Mouse (Mus musculus) kidney, postnatal 25 days (tissue): ENCODE results near the gene Fam25c.
"Not testable (repeated sequence)": the region's sequence is repeated elsewhere in the genome, so short reads cannot be mapped to it uniquely, and the experiment has no call there.

Source experiments
- DNase-seq, 2 experiments: peaks; one replicate each; pipeline ENCODE4 v3.0.0; 2021; ENCODE audit warnings: mixed read lengths in 2 of 2

The Fam25c gene

DNA sequence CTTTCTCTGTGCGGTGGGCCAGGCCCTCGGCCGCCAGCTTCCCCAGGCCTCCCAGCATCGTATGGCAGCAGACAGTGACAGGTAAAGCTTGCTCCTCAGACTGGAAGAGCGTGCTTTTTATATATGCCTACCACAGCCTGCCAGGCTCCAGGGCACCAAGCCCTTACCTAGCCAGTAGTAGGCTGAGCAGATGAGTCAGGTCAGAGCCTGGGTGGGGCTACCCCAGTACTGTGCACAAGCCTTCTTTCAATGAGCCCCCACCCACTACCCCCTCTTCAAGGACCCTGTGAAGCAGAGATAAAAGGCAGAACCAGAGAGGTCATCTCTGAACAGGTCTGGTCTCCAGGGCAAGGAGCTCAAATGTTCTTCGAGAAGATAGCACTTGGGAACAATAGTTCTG is at the start of gene Fam25c:
Gene Fam25c (minus strand): TSS at position 133 of the 400 bp plus-strand sequence.
- no peak for DNase-seq

DNA sequence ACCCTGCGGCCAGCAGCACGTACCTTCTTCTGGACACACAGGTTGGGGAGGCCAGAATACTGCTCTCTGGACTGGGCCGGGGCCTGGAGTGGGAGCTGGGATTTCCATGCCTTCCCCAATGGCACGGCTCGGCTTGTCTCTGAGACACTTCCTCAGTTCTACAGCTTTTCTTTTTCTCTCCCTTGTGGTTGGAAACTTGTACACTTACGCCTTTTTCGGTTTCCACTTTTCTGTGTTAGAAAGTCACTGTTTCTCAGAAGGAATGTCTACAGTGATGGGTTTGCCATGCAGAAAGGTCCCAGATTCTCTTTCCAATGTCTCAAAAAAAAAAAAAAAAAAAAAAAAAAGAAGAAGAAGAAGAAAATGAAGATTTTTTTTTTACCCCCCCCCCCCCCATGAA is 48.2 kb upstream of the Fam25c start:
- DNase-seq = no peak

DNA sequence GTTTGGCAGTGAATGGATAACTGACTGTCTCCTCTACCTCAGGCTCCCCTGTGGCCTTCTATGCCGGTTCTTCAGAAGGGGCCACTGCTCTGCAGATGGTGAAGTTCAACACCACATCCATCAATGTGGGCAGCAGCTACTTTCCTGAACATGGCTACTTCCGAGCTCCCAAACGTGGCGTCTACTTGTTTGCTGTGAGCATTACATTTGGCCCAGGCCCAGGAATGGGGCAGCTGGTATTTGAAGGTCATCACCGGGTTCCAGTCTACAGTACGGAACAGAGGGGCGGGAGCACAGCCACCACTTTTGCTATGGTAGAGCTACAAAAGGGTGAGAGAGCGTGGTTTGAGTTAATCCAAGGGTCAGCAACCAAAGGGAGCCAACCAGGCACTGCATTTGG is 47.6 kb upstream of the Fam25c start:
- DNase-seq = no peak

DNA sequence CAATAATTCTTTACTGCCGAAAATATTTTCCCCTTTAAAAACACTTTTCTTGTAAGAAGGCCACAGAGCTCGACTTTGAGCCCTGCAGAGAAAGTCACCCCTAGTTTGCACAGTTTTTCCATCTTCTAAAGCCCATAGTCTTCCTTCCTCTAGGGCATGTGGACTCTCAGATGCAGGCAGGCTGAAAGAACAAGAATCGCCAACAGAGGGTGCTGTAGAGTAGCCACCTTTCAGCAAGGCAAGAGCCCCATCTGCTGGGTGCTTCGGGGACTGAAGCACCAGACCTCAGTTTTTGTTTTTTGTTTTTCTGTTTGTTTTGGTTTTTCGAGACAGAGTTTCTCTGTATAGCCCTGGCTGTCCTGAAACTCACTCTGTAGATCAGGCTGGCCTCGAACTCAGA is 45.9 kb upstream of the Fam25c start:
- DNase-seq = peak; percentile 80 to 93

DNA sequence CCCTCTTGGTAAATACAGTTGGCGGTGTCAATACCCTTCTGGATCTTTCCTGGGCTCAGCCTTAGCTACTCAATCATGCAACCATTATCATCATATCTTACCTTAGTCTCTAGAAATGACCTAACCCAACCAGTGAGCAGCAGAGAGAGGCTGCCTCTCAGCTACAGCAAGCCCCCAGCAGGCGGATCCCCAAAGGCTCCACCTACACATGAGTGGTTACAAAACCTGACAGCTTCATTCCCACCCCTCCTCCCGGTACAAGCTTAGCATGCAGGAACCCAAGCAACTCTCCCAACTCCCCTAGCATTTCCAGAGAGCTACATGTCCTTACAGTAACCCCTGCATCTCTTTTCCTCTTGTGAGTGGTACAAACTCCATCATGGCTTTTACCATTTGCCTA is 44.8 kb upstream of the Fam25c start:
- DNase-seq = no peak

DNA sequence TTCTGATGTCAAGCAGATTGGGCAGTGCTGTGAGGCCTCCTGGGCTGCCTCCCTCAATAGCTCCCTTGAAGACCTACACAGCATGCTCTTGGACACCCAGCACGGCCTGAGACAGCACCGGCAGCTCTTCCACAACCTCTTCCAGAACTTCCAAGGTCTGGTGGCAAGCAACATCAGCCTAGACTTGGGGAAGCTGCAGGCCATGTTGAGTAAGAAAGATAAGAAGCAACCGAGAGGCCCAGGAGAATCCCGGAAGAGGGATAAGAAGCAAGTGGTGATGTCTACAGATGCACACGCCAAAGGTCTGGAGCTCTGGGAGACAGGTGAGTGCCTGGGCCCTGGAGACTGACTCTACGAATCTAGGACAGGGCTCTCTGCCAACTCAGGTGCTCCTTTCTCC is 44.1 kb upstream of the Fam25c start:
- DNase-seq = no peak

DNA sequence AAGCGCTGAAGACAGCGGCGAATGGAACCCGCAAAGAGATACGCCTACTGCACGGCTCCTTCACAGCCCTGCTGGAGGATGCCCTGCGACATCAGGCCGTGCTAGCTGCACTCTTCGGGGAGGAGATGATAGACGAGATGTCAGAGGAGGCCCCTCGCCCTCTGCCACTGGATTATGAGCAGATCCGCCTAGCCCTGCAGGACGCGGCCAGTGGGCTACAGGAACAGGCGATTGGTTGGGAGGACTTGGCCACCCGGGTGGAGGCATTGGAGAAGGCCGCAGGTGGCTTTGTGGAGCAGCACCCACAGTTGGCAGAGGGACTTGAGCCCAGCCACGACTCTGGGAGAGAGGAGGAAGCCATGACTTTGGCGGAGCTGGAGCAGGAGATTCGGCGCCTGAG is 43.7 kb upstream of the Fam25c start:
- DNase-seq = no peak

DNA sequence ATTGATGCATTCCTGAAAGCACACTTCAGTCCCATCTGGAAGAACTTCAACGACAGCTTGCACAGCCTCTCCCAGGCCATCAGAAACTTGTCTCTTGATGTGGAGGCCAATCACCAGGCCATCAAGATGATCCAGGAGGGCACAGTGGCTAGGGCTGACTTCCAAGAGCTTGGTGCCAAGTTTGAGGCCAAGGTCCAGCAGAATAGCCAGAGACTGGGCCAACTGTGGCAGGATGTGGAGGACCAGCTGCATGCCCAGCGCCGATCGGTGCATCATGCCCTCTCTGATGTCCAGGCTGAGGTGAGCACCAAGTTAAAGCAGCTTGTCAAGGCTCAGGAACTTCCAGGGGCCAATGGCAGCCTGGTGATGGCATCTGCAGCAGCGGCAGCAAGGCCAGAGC is 42.6 kb upstream of the Fam25c start:
- peak; percentile 27 to 60 for DNase-seq

DNA sequence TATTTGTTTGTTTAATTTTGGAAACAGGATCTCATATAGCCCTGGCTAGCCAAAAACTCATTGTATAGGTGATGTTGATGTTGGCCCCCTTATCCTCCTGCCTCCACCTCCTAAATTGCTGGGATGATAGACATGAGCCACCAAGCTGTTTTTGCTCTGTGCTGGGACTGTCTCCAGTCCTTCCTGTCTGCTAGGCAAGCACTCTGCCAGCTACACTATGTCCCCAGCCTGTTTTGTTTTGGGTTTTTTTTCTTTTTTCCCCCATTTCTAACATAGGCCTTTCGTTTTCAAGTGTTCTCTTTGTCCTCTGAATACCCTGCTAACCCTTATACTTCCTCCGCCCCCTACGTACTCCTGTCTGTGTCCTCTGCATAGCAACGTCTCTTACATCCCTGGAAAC is 38.1 kb upstream of the Fam25c start:
- DNase-seq = no peak

DNA sequence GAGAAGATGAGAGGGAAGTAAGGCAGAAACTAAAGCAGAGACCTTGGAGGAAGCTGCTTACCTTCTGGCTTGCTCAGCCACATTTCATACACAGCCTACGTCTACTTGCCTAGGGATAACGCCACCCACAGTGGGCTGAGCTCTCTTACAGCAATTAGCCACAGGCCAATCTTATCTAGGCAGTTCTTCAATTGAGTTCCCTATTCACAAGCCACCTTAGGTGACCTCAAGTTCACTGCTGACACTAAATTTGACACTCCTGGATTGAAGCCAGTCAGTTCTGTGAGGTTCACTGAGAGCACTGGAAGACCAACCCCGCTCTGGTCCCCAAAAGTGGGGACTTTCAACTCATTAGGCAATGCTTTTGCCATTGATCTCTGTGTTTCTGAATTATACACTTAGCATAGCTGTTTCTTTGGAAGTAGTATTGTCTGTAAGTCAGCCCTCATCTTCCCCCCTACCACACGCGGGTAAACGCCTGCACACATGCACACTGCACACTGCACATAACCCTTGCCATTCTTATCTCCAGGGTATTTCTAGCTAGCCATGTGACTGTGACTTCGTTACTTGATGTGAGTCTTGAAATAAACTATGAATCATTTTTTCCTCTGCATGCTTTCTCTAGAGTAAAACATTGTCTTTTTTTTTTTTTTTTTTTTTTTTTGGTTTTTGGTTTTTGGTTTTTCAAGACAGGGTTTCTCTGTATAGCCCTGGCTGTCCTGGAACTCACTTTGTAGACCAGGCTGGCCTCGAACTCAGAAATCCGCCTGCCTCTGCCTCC is 27.9 kb upstream of the Fam25c start:
- no peak for DNase-seq

DNA sequence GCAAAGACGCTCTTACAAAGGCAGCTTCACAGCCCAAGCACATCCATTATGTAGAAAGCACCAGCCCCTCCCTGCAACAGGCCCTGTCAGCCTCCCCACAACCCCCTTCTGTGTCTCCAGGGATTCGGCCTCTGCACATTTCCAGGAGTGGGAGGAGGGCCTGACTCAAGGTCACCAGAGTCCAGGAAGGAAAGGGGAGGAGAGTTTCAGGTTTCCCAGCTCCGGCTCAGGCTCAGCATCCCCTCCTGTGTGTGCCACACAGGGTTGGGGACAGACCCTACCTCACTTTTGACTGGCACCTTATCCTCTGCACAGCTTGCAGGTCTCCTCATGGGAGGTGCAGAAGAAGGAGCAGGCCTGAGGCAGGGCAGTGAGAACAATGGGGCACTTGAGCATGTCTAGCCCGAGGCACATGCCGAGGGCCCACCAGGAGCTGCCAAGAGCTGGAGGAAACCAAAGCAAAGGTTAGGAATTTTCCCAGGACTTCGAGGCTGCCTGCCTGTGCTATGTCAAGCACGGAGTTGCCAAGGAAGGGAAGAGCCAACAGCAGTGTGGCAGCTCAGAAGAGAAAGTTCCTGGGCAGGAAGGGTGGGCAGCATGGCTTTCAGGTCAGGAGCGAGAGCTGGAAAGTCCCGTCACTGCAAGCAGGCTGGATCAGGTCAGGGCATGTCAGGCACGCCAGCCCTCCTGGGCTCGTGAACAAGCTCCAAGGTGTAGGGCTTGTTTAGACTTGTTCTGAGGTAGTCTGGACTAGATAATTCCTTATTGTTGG is 23.5 kb upstream of the Fam25c start:
- peak; percentile 70 to 84 for DNase-seq

DNA sequence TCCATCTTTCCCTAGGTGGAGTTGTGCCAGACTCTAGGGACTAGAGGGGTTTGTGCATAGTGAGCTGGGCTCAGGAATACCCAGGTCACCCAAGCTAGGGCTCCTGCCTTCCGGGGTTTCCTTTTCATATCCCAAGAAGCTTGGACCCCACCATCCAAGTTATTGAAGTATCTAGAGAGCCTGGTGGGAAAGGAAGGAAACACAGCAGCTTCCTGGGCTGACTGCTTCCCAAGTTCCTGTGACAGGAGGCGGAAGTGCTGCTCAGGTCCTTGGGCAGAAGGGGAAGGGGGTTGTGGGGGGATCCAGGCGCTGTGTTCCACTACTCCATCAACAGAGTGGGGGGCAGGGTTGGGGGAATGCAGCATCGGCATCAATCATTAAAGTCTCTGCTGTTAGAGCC is 21.9 kb upstream of the Fam25c start:
- no peak for DNase-seq

DNA sequence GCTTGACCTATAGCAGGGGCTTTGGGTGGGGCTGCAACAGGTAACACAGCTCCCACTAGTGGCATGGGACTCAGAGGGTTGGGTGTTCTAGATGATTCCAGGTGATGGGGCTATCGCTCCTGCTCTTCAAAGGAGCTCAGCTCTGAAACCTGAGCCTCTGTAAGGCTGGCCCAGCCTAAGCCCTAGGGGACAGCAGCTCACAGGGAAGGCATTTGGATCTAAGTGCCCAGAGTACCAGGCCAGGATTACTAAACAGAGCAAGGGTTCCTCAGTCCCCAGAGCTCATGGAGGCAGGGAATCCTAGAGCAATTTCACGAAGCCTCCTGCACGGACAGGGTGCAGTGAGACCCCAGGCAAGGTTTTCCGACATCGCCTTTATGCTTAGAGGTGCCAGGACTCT is 20.7 kb upstream of the Fam25c start:
- DNase-seq = no peak

DNA sequence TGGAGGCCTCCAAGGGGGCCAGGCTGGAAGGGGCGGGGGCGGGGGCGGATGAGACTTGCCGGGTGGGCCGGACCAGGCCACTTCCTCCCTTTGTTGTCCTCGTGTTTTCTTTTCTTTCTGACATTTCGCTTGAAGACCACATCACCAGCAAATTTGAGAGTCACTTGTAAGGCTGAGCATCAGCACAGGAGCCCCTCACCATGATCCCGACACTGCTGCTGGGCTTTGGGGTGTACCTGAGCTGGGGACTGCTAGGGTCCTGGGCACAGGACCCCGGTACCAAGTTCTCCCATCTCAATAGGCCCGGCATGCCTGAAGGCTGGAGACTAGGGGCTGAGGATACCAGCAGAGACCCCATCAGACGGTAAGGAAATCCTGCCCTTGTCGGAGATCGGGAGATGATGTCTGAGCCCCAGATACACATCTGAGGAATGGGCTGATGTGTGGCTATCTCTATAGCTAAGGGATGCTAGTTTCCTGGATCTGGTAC is 20.2 kb upstream of the Fam25c start, which contains the start of gene Mmrn2:
Gene Mmrn2 (plus strand): TSS at position 51 of the 490 bp plus-strand sequence.
- DNase-seq = no peak

DNA sequence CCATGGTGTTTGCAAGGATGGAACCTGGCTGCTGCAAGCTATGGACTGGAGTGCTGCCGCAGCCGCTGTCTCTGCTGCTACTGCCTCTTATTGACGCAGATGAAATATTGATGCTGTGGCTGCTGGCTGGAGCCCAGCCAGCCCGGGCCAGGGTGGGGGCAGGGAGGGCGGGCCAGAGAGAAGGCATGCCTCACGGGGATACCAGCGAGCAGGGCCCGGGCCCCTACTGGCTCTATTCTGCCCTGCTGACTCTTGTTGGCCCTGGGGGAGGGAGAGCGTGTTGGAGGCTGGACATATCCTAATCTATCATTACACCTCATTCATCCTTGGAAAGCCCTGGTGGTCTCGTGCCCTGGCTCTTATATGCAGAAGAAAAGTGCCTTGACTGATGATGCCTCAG is 19.3 kb upstream of the Fam25c start, which contains the start of gene Sncg:
Gene Sncg (minus strand): TSS at position 213 of the 400 bp plus-strand sequence.
- DNase-seq = no peak

DNA sequence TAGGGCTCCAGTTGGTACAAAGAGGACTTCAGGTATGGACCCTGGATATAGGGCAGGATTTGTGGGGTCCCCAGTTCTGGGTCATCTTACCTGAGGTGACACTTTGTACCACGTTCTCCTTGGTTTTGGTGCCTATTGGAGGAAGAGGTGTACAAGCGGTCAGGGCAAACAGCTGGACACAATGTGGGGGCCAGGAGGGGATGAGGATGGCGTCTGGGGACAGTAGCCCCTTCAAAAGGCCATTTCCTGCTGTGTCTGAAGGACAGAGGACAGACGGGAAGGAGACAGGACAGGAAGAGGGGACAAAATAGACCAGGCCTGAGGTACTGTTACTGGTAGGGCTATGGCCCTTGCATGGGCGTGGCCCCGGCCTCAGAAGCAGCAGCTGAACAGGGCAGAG is 18.3 kb upstream of the Fam25c start:
- DNase-seq = no peak

DNA sequence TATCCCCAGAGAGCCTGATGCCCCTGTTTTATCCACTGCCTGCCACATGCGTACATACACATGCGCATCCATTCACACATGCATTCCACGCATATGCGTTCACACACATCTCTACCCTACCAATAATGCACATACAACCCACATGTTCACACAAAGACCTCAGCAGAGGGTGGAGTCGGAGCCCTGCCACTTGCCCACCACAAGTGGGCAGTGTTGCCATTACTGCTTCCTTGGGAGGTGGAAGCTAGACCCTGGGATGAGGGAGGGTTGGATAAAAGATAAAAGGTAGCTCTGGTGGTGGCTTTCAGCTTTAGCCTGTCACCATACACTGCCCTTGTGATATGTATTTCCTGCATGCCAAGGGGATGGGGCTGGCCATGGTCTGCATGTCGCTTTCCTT is 17.4 kb upstream of the Fam25c start:
- DNase-seq = peak in 1 of 2 experiments; percentile 64

DNA sequence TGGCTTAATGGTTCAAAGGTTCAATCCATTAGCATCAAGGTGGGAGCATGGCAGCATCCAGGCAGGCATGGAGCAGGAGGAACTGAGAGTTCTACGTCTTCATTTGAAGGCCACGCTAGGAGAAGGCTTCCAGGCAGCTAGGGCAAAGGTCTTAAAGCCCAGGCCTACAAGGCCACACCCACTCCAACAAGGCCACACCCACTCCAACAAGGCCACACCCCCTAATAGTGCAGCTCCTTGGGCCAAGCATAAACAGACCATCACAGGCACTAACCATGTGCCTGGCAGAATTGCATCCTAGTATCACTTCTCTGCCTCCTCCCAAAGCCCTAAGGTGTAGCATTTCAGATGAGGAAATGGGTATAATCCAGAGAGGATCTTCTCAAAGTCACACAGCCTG is 16.5 kb upstream of the Fam25c start:
- DNase-seq = no peak

DNA sequence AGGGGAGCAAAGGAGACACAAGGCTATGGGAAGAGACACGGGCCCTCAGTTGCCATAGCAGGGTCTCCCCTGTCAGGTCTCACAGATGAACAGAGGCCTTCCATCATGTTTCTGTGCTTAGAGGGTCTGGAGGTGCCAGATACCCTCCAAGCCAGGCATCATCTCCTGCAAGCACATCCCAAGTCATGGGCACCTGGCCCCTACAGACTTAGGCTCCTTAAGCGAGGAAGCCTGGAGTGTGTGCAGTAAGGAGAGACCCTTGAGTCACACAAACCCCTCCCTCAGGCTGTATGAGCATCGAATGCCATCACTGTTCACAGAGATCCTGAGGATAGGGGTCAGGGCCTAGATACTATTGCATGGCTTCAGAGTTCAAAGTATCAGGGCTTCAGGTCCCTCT is 15.7 kb upstream of the Fam25c start:
- no peak for DNase-seq

DNA sequence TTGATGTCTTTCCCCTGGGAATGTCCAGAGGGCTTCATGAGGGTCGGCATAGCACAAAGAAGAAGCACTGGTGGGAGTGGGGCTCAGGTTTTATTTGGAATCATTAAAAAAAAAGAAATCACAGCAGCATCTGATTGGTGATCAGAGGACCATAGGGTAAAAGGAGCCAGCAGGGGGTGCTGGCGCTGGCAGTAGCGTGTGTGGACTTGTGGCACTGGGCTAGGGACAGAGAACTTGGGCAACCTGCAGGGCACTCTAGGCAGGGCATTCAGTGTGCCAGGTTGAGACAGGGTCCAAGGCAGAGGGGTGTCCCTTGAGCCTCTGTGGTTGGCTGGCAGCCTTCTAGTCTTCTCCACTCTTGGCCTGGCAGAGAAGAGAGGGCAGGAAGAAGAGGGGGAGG is 15.0 kb upstream of the Fam25c start:
- no peak for DNase-seq

DNA sequence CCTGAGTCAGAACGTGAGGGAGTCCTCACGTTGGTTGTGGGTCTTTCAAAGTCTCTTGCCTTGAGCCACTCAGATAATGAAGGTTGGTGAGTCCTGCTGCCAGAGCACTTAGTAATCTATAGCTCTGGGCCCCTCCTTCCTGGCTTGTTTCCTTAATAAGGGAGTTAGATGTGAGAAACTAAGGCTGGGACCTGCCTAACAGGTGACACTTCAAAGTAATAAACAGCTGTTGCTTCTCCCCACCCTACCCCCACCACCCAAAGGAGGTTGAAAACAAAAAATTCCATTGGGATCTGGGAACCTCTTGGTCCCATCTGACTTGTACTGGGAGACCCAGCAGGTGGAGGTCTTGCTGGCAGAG is 9.9 kb upstream of the Fam25c start:
- DNase-seq = no peak

DNA sequence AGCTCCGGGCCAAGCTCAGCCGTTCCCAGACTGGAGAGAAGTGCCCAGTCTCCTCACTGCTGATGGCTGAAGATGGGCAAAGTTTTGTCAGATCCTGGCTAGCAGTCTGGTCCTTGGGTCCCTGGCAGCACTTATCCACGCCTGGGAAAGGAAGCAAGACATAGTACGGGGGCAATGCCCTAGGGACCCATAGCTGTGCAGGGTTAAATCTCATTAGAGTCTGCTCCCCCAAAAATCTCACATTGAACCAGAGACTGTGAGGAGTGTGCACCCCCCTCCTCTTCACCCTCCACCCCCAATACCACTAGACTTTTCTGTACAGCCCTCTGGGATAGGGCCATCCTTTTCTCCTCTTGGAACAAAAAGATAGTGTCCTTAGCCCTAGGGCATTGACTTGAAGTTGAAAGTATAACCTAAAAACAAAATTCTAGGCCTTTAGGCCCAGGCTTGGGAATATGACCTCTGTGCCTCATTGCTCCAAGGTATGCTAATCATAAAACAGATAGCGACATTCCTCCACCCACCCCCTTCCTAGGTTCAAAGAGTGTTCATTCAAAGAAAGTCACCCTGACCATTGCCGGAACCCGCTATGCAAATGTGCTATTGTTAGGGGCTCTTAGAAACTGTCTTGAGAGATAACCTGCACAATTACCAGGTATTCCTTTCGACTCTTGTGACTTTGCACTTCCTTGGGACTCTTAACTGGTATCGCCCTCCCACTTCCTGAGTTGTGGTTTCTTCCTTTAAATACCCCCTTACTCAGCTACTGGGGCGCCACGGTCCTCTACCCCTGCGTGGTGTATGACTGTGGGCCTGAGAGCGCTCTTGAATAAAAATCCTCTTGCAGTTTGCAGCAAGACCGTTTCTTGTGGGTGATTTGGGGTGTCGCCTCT is 9.3 kb upstream of the Fam25c start:
- not testable (repeated sequence) for DNase-seq
